9 mouse cellular contexts compared by ENCODE assay signal in the genomic region with DNA sequence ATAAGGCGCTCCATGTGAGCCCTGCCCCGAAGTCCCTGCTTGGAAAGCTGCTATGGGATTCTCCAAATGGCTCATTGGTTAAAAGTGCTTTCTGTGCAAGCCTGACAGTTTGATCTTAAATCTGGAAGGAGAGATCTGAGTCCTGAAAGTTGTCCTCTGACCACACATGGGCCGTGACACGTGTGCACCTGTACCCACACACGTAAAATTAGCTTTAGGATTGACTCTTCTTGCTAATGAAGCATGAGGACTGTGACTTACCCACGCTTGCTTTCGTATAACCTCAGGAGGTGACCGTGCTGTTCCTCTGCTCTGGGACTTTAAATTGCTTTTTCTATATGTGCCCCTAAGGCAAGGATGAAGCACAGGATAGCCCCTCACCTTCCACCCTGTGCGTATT. TPM values are rescaled to one million over a fixed set of nuclear protein-coding genes. Genes with fewer than 3 reads are reported as not detected.
A peak's percentile ranks its signal among the peaks of the same experiment; 100 is the strongest.
DNase-seq lines count a peak whose midpoint lies in the region; ATAC-seq and TF ChIP-seq lines count a peak whose summit lies in the region.
"Had no signal": no experiment of that assay in that cellular context is flagged by ENCODE, and none has a peak within 500 bp of the region (broad histone marks: within the 10 kb centered on the region; RNA-seq: fewer than 3 reads in every experiment).

No protein-coding gene starts in this region.

- H3K4me2 ChIP-seq in heart, embryonic 12.5 days = peak overlapping the region; percentile 91
- peak overlapping the region; percentile 98 for H3K4me2 ChIP-seq in hindbrain, embryonic 11.5 days (replicated peaks; ENCODE audit: low read depth, low read length)

- no peaks in the 10 kb centered on the region for H3K9me3 ChIP-seq in heart, embryonic 12.5 days (replicated peaks)
- no peaks in the 10 kb centered on the region for H3K9me3 ChIP-seq in G1E (replicated peaks)
- no peaks in the 10 kb centered on the region for H3K9me3 ChIP-seq in hindbrain, embryonic 11.5 days (ENCODE audit: control insufficient read depth, low read length)

- DNase-seq in heart, adult 8-10 months (ENCODE audit: low spot score) = no peak
- no peak for DNase-seq in G1E (ENCODE audit: low spot score)
- no peak for DNase-seq in hindbrain, embryonic 11.5 days (ENCODE audit: low spot score)
- DNase-seq in right cerebral cortex, postnatal 25 days = no peak
- DNase-seq in right cerebral cortex, postnatal 10 days (ENCODE audit: low spot score in 2 of 2) = no peak
- no peak for DNase-seq in left cerebral cortex, postnatal 14 days (ENCODE audit: low spot score in 2 of 2)

- TF ChIP-seq CTCF in G1E (IDR thresholded peaks at IDR 0.05; ENCODE audit: low read depth, low read length) = no peak

- peaks cover 70% of the 10 kb centered on the region for H3K4me1 ChIP-seq in heart, embryonic 12.5 days (replicated peaks)
- H3K4me1 ChIP-seq in G1E (ENCODE audit: insufficient read depth, low read depth, low read length) = peaks cover 68% of the 10 kb centered on the region
- H3K4me1 ChIP-seq in hindbrain, embryonic 11.5 days (replicated peaks; ENCODE audit: control insufficient read depth, insufficient read depth, low read length) = peaks cover 23% of the 10 kb centered on the region

- WGBS in heart, embryonic 12.5 days = 91% methylated on average over 9 of the region's 9 CpGs
- WGBS in hindbrain, embryonic 11.5 days = 90% methylated on average over 9 of the region's 9 CpGs
- 95% methylated on average over 9 of the region's 9 CpGs for WGBS in macrophage (ENCODE audit: missing documents)

- H3K27me3 ChIP-seq in heart, embryonic 12.5 days (replicated peaks) = no peaks in the 10 kb centered on the region
- H3K27me3 ChIP-seq in G1E (ENCODE audit: insufficient read depth, low read length) = no peaks in the 10 kb centered on the region
- no peaks in the 10 kb centered on the region for H3K27me3 ChIP-seq in hindbrain, embryonic 11.5 days (ENCODE audit: control insufficient read depth, insufficient read depth, low read length)

- no peak overlapping the region for H3K4me3 ChIP-seq in heart, embryonic 12.5 days
- H3K4me3 ChIP-seq in G1E (ENCODE audit: low read depth, low read length) (peak overlapping the region; percentile 75), macrophage (ENCODE audit: inconsistent target) (peak overlapping the region; percentile 99)
- peak overlapping the region; percentile 99 for H3K4me3 ChIP-seq in hindbrain, embryonic 11.5 days (ENCODE audit: low read depth, low read length)

- intact Hi-C loops in left cerebral cortex, postnatal 14 days (cut with DNase I) = loop anchor here (5.0 kb wide), 1 partner anchor 108 kb away; the partner anchor contains the start of gene Scd1

- H3K36me3 ChIP-seq in heart, embryonic 12.5 days = peaks cover 91% of the 10 kb centered on the region
- peaks cover 89% of the 10 kb centered on the region for H3K36me3 ChIP-seq in G1E (replicated peaks)
- H3K36me3 ChIP-seq in hindbrain, embryonic 11.5 days (ENCODE audit: control insufficient read depth, insufficient read depth, low read length) = peaks cover 46% of the 10 kb centered on the region
- peaks cover 24% of the 10 kb centered on the region for H3K36me3 ChIP-seq in macrophage (ENCODE audit: inconsistent target)

- H3K79me2 ChIP-seq in macrophage (ENCODE audit: inconsistent target) = peaks cover 98% of the 10 kb centered on the region

- H3K9ac ChIP-seq in heart, embryonic 12.5 days = peak overlapping the region; percentile 16; the same call in 1 of the 2 replicates
- H3K9ac ChIP-seq in hindbrain, embryonic 11.5 days (ENCODE audit: low read depth, low read length) = peak overlapping the region; percentile 42; the same call in 1 of the 2 replicates

- no peak for ATAC-seq in heart, embryonic 12.5 days (ENCODE audit: insufficient number of reproducible peaks, low FRiP score)
- no peak for ATAC-seq in G1E (ENCODE audit: extremely low read depth, insufficient number of reproducible peaks, low FRiP score, poor library complexity, severe bottlenecking)
- no peak for ATAC-seq in hindbrain, embryonic 11.5 days (ENCODE audit: low FRiP score)

- H3K27ac ChIP-seq in heart, embryonic 12.5 days (ENCODE audit: poor library complexity, severe bottlenecking) = no peak overlapping the region
- H3K27ac ChIP-seq in hindbrain, embryonic 11.5 days (ENCODE audit: low read depth, low read length) = no peak overlapping the region
- H3K27ac ChIP-seq in macrophage = no peak overlapping the region

RNA-seq across cellular contexts. Expression of gene Scd2, which starts 5.6 kb away (rescaled TPM):
- polyA plus RNA-seq in heart, embryonic 12.5 days (2016; fragmentation: Nextera tagmentation; extraction: Ambion mirVana) = 216 and 231 TPM in 2 replicates
- total RNA-seq in heart, adult 8-10 months (2022) = 10 to 100 TPM in 1 of 4 experiments, 1 to 10 TPM in 3; 7.5 to 10.2 (median 9.4) TPM
- 710 and 771 TPM in 2 replicates for total RNA-seq in G1E (2014; fragmentation: Nextera tagmentation)
- total RNA-seq in G1E (2017) = 537 and 649 TPM in 2 replicates
- polyA plus RNA-seq in G1E (2012) = 63.8 and 97.6 TPM in 2 replicates
- 314 and 349 TPM in 2 replicates for polyA plus RNA-seq in hindbrain, embryonic 11.5 days (2014; fragmentation: Nextera tagmentation; extraction: Ambion mirVana)
- 100 to 1,000 TPM in 2 of 26 experiments, 10 to 100 TPM in 14, 1 to 10 TPM in 10; 2.2 to 156 (median 19.0) TPM for total RNA-seq in macrophage (2018; cell fraction: chromatin; rRNA removed)
- total RNA-seq in macrophage (2018; cell fraction: cytosol; rRNA removed) = 100 to 1,000 TPM; 105 to 368 (median 202) TPM
- total RNA-seq in macrophage (2018; cell fraction: nucleus; rRNA removed) = 100 to 1,000 TPM in 21 of 26 experiments, 10 to 100 TPM in 5; 21.2 to 569 (median 200) TPM
- 51.1 to 117 TPM (median 106 TPM) in 3 replicates for polyA plus RNA-seq in macrophage (2018)
- total RNA-seq in left cerebral cortex, postnatal 14 days (2021) = 100 to 1,000 TPM; 555 to 608 TPM

RNA-seq across cellular contexts. Expression of gene Scd4, which starts 33.8 kb away (rescaled TPM):
- 0.29 and 0.42 TPM in 2 replicates for polyA plus RNA-seq in heart, embryonic 12.5 days (2016; fragmentation: Nextera tagmentation; extraction: Ambion mirVana)
- total RNA-seq in heart, adult 8-10 months (2022) = 1 to 10 TPM; 2.6 to 5.1 (median 3.1) TPM
- total RNA-seq in G1E (2014; fragmentation: Nextera tagmentation) (0.23 TPM in 1 of 2 replicates, not detected in the other), G1E (2017) (0.44 and 0.76 TPM in 2 replicates)
- polyA plus RNA-seq in G1E (2012) (0.10 and 0.13 TPM in 2 replicates), macrophage (2018) (0.15 to 0.19 TPM (median 0.16 TPM) in 3 replicates)
- 0.06 TPM in 1 of 2 replicates, not detected in the other for polyA plus RNA-seq in hindbrain, embryonic 11.5 days (2014; fragmentation: Nextera tagmentation; extraction: Ambion mirVana)
- 10 to 100 TPM in 6 of 26 experiments, 1 to 10 TPM in 14, under 1 TPM in 3, not detected in 3; 0.40 to 17.8 (median 3.0) TPM for total RNA-seq in macrophage (2018; cell fraction: chromatin; rRNA removed)
- 1 to 10 TPM in 3 of 26 experiments, under 1 TPM in 23; 0.06 to 1.3 (median 0.31) TPM for total RNA-seq in macrophage (2018; cell fraction: cytosol; rRNA removed)
- 10 to 100 TPM in 1 of 26 experiments, 1 to 10 TPM in 17, under 1 TPM in 6, not detected in 2; 0.23 to 10.8 (median 1.9) TPM for total RNA-seq in macrophage (2018; cell fraction: nucleus; rRNA removed)
- 1 to 10 TPM; 1.9 to 2.1 TPM for total RNA-seq in left cerebral cortex, postnatal 14 days (2021)
- total RNA-seq: granulocyte monocyte progenitor cell, adult 5-6 weeks had no signal
